Mouse (Mus musculus): ENCODE results near the gene Hopx. TPM values are rescaled to one million over a fixed set of nuclear protein-coding genes. Genes with fewer than 3 reads are reported as not detected.

Gene Hopx
- polyA plus RNA-seq, 1 experiment from 2014 or later, result 0.37 TPM

- Histone ChIP-seq H3K4me2 (no peak overlapping the region), H3K4me3 (ENCODE audit: low read depth, low read length) (no peak overlapping the region), H3K4me1 (ENCODE audit: control insufficient read depth, insufficient read depth, low read length) (peaks cover 21% of the 10 kb centered on the region), H3K36me3 (ENCODE audit: control insufficient read depth, insufficient read depth, low read length) (no peaks in the 10 kb centered on the region), H3K27ac (ENCODE audit: low read depth, low read length) (no peak overlapping the region), H3K27me3 (ENCODE audit: control insufficient read depth, insufficient read depth, low read length) (peaks cover 55% of the 10 kb centered on the region), H3K9ac (ENCODE audit: low read length) (no peak overlapping the region), H3K9me3 (ENCODE audit: control insufficient read depth, low read length) (no peaks in the 10 kb centered on the region)
- no peak for DNase-seq (ENCODE audit: low spot score, missing footprints)
- ATAC-seq (ENCODE audit: low FRiP score), result no peak
- WGBS, result 83% methylated on average over 4 of the region's 4 CpGs
Measured at GRCm38 (mm10) chr5:77124817-77125283, 9.9 kb upstream of the Hopx start.

- no peaks in the 10 kb centered on the region for H3K9me3 ChIP-seq (ENCODE audit: control insufficient read depth, low read length)
- H3K36me3 ChIP-seq (ENCODE audit: control insufficient read depth, insufficient read depth, low read length), result no peaks in the 10 kb centered on the region
- H3K4me2 ChIP-seq, result no peak overlapping the region
- 88% methylated on average over 4 of the region's 4 CpGs for WGBS
- no peak for ATAC-seq (ENCODE audit: low FRiP score)
- no peak for DNase-seq (ENCODE audit: low spot score, missing footprints)
- H3K9ac ChIP-seq (ENCODE audit: low read length), result no peak overlapping the region
- peaks cover 21% of the 10 kb centered on the region for H3K4me1 ChIP-seq (ENCODE audit: control insufficient read depth, insufficient read depth, low read length)
- no peak overlapping the region for H3K4me3 ChIP-seq (ENCODE audit: low read depth, low read length)
- H3K27me3 ChIP-seq (ENCODE audit: control insufficient read depth, insufficient read depth, low read length), result peaks cover 62% of the 10 kb centered on the region
- no peak overlapping the region for H3K27ac ChIP-seq (ENCODE audit: low read depth, low read length)
Measured at GRCm38 (mm10) chr5:77124165-77124564, 9.2 kb upstream of the Hopx start.

GRCm38 (mm10) chr5:77123597-77123996, 8.7 kb upstream of the Hopx start:
- Histone ChIP-seq H3K27ac (ENCODE audit: low read depth, low read length) (no peak overlapping the region), H3K36me3 (ENCODE audit: control insufficient read depth, insufficient read depth, low read length) (no peaks in the 10 kb centered on the region), H3K9ac (ENCODE audit: low read length) (no peak overlapping the region), H3K4me3 (ENCODE audit: low read depth, low read length) (no peak overlapping the region), H3K4me1 (ENCODE audit: control insufficient read depth, insufficient read depth, low read length) (peaks cover 21% of the 10 kb centered on the region), H3K27me3 (ENCODE audit: control insufficient read depth, insufficient read depth, low read length) (peaks cover 67% of the 10 kb centered on the region), H3K9me3 (ENCODE audit: control insufficient read depth, low read length) (no peaks in the 10 kb centered on the region), H3K4me2 (no peak overlapping the region)
- WGBS, result 54% methylated on average over 9 of the region's 9 CpGs
- no peak for ATAC-seq (ENCODE audit: low FRiP score)
- DNase-seq (ENCODE audit: low spot score, missing footprints), result no peak

- H3K4me1 ChIP-seq (ENCODE audit: control insufficient read depth, insufficient read depth, low read length), result peaks cover 21% of the 10 kb centered on the region
- 4% methylated on average over 20 of the region's 20 CpGs for WGBS
- peaks cover 69% of the 10 kb centered on the region for H3K27me3 ChIP-seq (ENCODE audit: control insufficient read depth, insufficient read depth, low read length)
- no peaks in the 10 kb centered on the region for H3K9me3 ChIP-seq (ENCODE audit: control insufficient read depth, low read length)
- no peaks in the 10 kb centered on the region for H3K36me3 ChIP-seq (ENCODE audit: control insufficient read depth, insufficient read depth, low read length)
- H3K4me2 ChIP-seq, result peak overlapping the region; percentile 18; the same call in 1 of the 2 replicates
- H3K9ac ChIP-seq (ENCODE audit: low read length), result no peak overlapping the region
- no peak overlapping the region for H3K27ac ChIP-seq (ENCODE audit: low read depth, low read length)
- ATAC-seq (ENCODE audit: low FRiP score), result peak; percentile 88
- DNase-seq (ENCODE audit: low spot score, missing footprints), result peak; percentile 95
- H3K4me3 ChIP-seq (ENCODE audit: low read depth, low read length), result no peak overlapping the region
Measured at GRCm38 (mm10) chr5:77122254-77123192, 7.6 kb upstream of the Hopx start.

- WGBS, result 87% methylated on average over 7 of the region's 7 CpGs
- Histone ChIP-seq H3K9me3 (ENCODE audit: control insufficient read depth, low read length) (no peaks in the 10 kb centered on the region), H3K27me3 (ENCODE audit: control insufficient read depth, insufficient read depth, low read length) (peaks cover 73% of the 10 kb centered on the region), H3K9ac (ENCODE audit: low read length) (no peak overlapping the region), H3K4me2 (no peak overlapping the region), H3K4me3 (ENCODE audit: low read depth, low read length) (no peak overlapping the region), H3K27ac (ENCODE audit: low read depth, low read length) (no peak overlapping the region), H3K4me1 (ENCODE audit: control insufficient read depth, insufficient read depth, low read length) (peaks cover 21% of the 10 kb centered on the region), H3K36me3 (ENCODE audit: control insufficient read depth, insufficient read depth, low read length) (no peaks in the 10 kb centered on the region)
- no peak for ATAC-seq (ENCODE audit: low FRiP score)
- DNase-seq (ENCODE audit: low spot score, missing footprints), result no peak
Measured at GRCm38 (mm10) chr5:77120701-77121100, 5.8 kb upstream of the Hopx start.

GRCm38 (mm10) chr5:77119475-77120422, 4.8 kb upstream of the Hopx start:
- Histone ChIP-seq H3K9me3 (ENCODE audit: control insufficient read depth, low read length) (no peaks in the 10 kb centered on the region), H3K27ac (ENCODE audit: low read depth, low read length) (no peak overlapping the region), H3K27me3 (ENCODE audit: control insufficient read depth, insufficient read depth, low read length) (peaks cover 76% of the 10 kb centered on the region), H3K36me3 (ENCODE audit: control insufficient read depth, insufficient read depth, low read length) (no peaks in the 10 kb centered on the region), H3K4me1 (ENCODE audit: control insufficient read depth, insufficient read depth, low read length) (peaks cover 21% of the 10 kb centered on the region), H3K4me2 (no peak overlapping the region), H3K9ac (ENCODE audit: low read length) (no peak overlapping the region), H3K4me3 (ENCODE audit: low read depth, low read length) (no peak overlapping the region)
- ATAC-seq (ENCODE audit: low FRiP score) (no peak), DNase-seq (ENCODE audit: low spot score, missing footprints) (no peak)
- WGBS, result 76% methylated on average over 19 of the region's 19 CpGs

GRCm38 (mm10) chr5:77115732-77116131, 811 bp upstream of the Hopx start:
- 89% methylated on average over 9 of the region's 9 CpGs for WGBS
- H3K9me3 ChIP-seq (ENCODE audit: control insufficient read depth, low read length), result no peaks in the 10 kb centered on the region
- H3K4me2 ChIP-seq, result no peak overlapping the region
- no peak for ATAC-seq (ENCODE audit: low FRiP score)
- DNase-seq (ENCODE audit: low spot score, missing footprints), result no peak
- peaks cover 62% of the 10 kb centered on the region for H3K27me3 ChIP-seq (ENCODE audit: control insufficient read depth, insufficient read depth, low read length)
- no peak overlapping the region for H3K27ac ChIP-seq (ENCODE audit: low read depth, low read length)
- no peaks in the 10 kb centered on the region for H3K36me3 ChIP-seq (ENCODE audit: control insufficient read depth, insufficient read depth, low read length)
- H3K9ac ChIP-seq (ENCODE audit: low read length), result no peak overlapping the region
- no peaks in the 10 kb centered on the region for H3K4me1 ChIP-seq (ENCODE audit: control insufficient read depth, insufficient read depth, low read length)
- no peak overlapping the region for H3K4me3 ChIP-seq (ENCODE audit: low read depth, low read length)

GRCm38 (mm10) chr5:77113773-77114172, 1.1 kb downstream of the Hopx start:
- Histone ChIP-seq H3K4me1 (ENCODE audit: control insufficient read depth, insufficient read depth, low read length) (no peaks in the 10 kb centered on the region), H3K27me3 (ENCODE audit: control insufficient read depth, insufficient read depth, low read length) (peaks cover 46% of the 10 kb centered on the region), H3K4me3 (ENCODE audit: low read depth, low read length) (no peak overlapping the region), H3K9me3 (ENCODE audit: control insufficient read depth, low read length) (no peaks in the 10 kb centered on the region), H3K9ac (ENCODE audit: low read length) (no peak overlapping the region), H3K27ac (ENCODE audit: low read depth, low read length) (no peak overlapping the region), H3K4me2 (no peak overlapping the region), H3K36me3 (ENCODE audit: control insufficient read depth, insufficient read depth, low read length) (no peaks in the 10 kb centered on the region)
- ATAC-seq (ENCODE audit: low FRiP score) (no peak), DNase-seq (ENCODE audit: low spot score, missing footprints) (peak; percentile 81)
- 86% methylated on average over 3 of the region's 3 CpGs for WGBS

All from midbrain, embryonic 11.5 days (tissue).